Mouse (Mus musculus) left cerebral cortex, adult 9 months (tissue): ENCODE measurements around the gene Aff4.

Experiments
- DNase-seq, 2 experiments: peaks; one replicate each; pipeline ENCODE4 v3.0.0; 2022; ENCODE audit warnings: low spot score in 2 of 2

The Aff4 gene

DNA sequence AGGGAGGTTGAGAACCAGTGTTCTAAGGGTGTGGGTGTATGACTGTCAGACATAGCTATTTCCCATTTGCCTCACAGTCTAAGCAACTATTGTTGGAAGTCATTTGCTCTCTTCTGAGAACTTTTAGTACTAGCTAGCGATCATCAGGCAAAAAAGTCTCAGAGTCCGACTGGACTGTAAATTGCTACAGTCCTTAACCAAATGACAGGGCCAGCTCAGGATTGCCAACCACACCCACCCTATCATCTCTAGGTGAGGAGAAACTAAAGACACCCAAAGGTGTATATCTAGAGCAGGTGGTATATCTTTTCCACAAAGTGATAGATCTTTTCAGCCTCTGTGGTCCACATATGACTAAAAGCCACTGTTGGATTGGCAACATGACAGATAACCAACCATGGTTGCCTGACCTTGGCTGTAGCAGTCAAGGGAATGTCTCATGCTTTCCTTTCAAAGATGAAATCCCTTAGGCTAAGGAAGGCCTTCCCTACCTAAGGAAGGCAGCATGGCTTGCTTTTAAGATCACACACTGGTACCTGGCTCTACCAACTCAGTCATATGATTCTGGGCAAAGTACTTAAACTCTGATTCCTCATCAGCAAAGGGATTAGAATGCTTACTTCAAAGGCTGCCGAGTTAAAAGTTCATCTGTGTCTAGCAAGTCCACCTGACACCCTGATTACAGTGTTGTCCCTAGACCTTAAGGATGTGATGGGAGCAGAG lies 77.5 kb downstream of the Aff4 start:
- DNase-seq = no peak

DNA sequence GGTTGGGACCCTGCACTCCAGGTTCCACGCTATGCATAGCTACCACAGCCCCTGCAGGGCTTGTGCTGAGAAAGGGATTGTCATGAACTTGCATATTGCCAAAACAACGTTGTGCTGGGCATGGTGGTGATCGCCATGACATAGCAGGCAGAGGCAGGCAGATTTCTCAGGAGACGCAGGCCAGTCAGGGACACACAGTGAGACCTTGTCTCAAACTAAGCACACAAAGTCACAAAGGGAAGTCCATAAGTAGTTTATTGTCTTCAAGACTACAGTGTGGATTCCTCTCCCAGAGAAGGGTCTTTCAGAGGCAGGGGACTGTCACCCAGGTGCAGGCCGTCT lies 78.1 kb downstream of the Aff4 start:
- no peak for DNase-seq

DNA sequence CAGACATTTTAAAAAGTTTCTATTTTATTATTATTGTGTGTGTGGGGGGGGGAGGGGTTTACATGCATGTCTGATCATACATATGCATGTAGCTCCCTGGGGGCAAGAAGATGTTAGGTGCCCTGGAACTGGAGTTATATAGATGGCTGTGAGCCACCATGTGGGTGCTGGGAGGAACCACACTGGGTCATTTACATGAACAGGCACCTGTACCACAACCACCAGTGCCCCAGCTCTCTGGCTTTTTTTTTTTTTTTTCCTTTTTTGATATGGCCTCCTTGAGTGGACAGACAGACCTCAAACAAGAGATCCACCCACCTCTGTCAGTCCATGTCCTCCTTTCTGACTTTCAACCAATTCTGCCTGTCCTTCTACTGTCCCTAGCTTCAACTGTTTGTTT lies 78.5 kb downstream of the Aff4 start:
- no peak for DNase-seq

DNA sequence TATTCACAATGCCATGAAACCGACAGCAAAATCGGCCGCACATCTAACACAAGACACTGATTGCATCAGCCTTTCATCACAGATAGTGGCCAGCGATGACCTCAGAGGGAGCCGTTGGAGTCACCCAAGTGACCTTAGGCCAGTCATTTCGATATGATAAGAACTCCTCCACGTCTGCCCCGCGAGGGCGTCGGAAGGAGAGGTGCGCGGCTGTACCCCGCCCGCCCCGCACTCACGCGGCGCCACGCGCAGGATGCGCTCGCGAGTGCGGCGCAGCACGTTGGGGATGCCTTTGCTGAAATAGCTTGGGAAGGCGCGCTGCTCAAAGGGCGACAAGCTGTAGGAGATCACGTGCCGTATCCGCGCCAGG lies 79.7 kb downstream of the Aff4 start:
- DNase-seq = no peak

DNA sequence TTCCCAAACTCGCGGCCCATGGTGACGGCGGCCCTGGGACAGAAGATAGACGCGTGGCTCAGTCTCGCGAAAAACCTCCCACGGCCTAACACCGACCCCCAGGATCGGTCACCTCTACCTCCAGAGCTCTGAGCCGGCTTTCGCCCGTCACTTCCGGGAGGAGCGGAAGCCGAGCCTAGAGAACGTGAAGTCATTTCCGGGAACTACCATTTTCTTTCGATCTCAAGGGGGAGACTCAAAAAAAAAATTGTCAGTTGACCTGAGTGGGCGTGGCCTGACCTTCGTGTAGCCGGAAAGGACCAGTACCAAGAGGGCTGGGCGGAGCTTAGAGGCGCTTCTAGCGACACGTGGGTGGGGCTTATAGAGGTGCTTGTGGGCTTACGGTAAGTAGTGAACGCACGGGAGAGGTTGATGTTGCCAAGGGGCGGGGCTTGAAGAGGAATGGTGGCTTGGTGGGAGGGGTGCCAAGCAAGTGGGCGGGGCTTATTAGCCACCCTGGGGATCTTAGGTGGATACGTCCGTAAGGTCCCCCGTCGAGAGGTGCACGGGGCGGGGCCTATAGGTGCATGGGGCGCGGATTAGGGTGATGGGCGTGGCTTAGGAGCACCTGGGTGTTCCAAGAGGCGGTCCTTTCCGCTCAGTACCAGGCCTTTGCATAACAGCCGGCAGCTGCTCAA lies 80.2 kb downstream of the Aff4 start, which contains the start of the genes Uqcrq and Gdf9:
Gene Uqcrq, minus strand, starts transcription at position 162 of the 677 bp plus-strand sequence.
Gene Gdf9, plus strand, starts transcription at position 354 of the 677 bp plus-strand sequence.
- DNase-seq = peak; percentile 100

DNA sequence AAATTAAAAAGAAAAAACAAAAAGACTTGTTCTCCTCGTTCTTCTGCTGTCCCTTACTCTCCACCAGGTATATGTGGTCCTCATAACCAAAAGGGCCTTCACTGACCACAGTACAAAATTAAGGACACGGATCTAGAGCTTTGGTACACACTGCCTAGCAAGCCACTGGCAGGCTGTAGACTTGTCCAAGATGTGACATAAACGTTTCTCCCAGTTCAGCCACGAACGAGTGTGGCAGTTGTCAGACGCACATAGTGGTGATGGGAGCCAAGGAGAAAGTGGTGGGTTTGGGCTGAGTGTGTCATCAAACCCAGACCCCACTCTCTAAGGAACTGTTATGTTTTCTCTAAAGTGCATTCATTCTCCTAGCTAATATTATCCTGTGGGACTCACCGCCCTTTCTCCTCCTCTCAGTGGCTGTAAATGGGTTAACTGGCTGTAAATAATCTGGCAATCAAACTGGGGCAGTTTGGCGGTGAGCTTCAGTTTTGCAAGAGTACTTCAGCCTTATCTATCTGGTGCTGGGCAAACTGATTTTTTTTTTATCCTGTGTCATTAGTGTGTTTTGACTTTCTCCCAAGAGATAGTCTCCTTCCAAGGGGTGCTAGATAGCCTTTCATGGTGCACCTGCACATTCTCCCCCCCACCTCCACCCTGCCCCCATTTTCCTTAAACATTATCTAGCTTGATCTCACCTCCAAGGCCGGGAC lies 80.9 kb downstream of the Aff4 start:
- no peak for DNase-seq

DNA sequence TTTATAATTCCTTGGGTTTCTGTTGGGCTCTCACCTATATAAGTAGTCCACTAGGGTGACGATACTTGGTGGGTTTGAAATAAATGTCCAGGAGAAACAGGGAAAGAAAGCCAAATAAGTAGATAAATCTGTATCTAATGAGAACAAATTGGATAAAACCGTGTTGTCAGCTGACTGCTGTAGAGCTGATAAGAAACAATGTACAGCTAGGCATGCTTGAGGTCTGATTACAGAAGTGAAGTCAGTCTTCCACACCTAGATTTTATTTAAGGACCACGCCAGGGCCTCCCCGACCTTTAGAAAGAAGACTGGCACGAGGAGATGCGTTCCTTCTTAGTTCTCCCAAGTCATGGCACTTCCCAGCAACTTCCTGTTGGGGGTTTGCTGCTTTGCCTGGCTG lies 82.4 kb downstream of the Aff4 start:
- no peak for DNase-seq

DNA sequence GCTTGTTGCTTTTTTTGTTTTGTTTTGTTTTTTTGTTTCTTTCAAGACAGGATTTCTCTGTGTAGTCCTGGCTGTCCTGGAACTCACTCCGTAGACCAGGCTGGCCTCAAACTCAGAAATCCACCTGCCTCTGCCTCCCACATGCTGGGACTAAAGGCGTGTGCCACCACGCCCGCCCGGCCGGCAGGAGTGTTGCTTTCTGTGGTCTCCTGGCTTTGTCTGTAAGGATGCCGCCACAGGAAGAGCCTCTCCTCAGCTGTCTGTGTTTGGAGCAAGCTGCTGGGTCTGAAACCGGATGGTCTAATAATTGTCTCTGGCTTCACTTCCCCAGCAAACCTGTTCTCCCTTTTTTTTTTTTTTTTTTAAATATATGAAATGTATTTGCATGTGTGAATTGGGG lies 84.9 kb downstream of the Aff4 start:
- DNase-seq = no peak

DNA sequence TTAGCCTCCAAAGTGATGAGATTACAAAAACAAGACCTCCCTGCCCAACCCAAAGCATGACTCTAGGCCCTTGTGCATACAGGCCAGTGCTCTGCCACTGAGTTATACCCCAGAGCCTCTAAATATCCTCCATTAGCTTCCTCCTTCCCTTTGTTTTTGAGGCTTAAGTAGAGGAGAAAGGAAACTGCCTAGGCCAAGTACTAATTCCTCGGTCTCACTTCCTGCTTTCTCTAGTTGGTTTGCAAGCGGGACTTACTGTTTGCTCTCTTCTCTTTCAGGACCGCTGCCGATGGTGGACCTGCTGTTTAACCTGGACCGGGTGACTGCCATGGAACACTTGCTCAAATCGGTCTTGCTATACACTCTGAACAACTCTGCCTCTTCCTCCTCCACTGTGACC lies 85.7 kb downstream of the Aff4 start:
- no peak for DNase-seq

DNA sequence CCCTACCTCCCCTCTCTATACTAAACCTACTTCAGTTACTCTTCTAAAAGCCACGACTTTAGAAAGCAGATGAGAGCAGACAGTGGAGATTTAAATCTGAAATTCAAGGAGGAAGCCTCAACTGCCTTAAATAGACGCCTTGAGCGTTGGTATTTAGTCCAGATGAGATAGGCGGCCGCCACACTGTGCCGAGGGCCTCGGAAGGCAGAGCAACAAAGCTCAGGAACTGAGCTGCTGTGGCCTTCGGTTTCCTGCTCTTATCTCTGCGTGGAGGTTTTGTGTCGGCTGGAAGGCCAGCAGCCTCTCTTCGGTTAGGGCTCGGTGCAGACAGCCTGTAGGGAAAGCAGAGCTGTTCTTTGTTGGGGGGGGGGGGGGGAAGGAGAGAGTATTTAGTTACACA lies 91.3 kb downstream of the Aff4 start:
- DNase-seq = no peak

DNA sequence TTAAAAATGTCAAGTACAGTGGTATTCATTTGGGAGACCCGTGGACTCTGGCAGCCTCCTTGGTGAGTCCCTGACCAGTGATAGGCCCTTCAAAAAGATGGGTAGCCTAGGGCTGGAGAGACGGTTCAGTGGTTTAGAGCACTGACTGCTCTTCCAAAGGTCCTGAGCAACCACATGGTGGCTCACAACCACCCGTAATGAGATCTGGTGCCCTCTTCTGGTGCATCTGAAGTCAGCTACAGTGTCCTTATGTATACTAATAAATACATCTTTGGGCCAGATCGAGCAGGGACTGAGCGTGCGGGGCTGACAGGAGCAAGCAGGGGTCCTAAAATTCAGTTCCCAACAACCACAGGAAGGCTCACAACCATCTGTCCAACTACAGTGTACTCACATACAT lies 93.2 kb downstream of the Aff4 start:
- DNase-seq = peak in 1 of 2 experiments; percentile 44

DNA sequence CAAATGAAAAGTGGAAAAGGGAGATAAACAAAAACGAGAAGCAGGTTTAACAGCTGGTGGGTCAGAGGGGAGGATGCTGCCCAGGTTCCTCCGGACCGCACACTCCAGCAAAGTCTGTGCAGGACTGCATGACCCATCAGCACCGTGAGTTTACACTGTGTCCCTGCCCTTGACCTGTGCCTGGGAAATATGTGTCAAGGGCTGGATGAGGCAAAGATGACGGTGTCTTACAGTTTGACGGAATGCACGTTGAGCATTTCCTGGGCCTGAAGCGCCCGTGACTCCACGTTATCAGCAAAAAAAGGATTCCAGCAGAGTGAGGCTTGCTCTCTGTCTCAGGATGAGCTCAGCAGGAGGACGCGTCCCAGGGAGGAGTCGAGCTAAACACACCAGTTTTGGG lies 94.9 kb downstream of the Aff4 start:
- no peak for DNase-seq

DNA sequence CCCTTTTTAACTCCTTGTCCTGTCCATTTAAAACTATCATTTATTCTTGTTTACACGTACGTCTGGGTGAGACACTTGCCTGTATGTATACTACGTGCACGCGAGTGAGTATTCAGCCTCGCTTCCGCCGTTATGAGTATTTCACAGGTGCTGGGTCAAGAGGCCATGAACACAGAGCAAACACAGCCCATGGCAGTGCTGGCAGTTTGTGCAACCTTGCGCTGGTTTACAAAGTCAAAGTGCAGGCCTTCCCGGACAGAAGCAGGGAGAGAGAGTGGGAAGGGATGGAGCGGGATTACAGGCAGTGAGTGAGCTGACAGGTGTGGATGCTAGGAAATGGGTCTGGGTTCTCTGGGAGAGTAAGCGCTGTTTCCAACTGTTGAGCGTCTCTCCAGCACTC lies 95.5 kb downstream of the Aff4 start:
- DNase-seq = no peak

DNA sequence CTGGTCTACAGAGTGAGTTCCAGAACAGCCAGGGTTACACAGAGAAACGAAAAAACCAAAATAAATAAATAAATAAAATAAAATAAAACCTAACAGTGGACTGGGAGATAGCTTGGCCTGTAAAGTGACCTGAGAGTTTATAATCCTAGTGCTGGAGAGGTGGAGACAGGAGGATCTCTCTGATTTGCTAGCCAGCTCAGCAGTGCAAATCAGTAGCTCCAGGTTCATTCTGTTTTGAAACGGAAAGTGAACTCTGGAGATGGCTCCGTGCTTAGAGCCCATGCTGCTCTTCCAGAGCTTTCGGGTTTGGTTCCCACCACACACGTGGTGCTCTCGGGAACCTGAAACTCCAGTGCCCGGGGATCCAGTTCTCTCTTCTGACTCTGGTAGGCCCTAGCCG lies 97.4 kb downstream of the Aff4 start:
- no peak for DNase-seq

DNA sequence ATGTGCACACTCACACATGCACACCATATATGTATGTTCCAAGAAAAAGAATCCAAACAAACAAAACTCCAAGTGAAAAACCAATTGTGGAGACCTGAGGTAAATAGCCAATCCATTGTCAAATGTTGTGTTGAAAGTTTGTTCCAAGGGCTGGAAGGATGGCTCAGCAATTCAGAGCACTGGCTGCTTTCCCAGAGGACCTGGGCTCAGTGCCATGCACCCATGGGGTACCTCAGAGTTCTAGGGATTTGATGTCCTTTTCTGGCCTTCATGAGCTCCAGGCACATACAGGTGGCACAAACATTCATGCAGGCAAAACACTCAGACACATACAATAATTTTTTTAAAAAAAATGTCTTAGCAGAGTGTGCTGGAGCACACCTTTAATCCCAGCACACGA lies 97.9 kb downstream of the Aff4 start:
- no peak for DNase-seq

DNA sequence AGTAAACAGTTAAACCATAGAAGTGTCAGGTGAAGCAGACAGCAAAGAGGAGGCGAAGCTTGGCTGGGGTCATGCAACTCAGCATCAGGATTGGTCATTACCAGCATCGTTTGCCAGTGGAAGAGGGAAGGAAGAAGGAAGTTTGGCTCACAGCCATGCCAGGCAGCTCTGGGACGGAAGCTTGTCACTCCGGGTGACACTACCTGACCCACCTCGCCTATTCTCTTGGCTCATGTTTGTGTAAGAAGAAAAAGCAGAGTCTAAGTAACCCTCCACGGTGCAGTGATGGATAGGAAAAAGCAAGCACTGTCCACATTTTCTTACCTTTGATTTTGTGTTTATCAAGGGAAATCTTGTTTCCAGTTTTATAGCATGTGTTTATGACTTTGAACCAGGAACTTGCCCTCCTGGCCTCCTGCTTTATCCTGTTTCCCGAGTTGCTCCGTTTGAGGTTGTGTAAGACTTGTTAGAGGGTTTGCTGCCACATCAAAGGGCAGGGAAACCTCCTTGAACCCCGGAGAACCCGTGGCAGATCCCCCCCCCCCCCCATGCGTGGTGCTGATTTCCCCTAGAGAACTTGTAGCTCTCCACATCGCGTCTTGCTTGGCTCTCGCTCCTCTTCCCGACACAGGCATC lies 99.6 kb downstream of the Aff4 start:
- no peak for DNase-seq

DNA sequence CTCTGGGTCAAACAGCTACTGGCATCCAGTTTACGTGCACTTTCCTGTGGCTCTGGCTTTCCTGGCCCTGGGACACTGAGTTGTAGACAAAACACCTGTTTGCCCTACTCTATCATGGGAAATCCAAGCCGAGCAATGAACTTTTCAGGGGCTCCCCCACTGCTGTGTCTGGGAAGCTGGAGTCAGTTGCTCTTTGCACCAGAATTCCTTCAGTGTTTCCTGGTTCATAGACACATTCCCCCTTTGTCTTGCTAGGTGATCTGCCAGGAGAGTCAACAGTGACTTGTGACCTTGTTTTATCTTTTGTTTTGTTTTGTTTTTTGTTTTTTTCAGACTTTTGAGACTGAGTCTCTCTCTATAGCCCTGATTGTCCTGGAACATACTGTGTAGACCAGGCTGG lies 100.7 kb downstream of the Aff4 start:
- DNase-seq = no peak

DNA sequence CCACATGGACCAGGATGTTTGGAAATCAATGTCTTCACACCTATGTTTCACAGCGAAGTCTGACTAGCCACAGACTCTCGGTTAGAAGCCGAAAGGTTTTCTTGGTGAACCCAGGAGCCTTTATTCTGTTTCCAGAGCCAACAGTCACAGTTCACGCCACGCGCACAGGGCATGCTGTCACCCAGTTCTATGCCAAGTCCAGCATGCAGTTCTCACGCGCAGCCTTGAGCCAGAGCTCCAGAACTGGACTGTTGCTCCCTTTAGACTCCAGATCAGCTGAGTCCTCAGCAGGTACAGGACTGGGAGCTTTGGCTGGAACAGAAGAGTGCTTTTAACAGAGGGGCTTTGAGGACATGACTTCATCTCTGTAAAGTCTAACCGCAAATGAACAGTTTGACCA lies 101.8 kb downstream of the Aff4 start:
- no peak for DNase-seq

DNA sequence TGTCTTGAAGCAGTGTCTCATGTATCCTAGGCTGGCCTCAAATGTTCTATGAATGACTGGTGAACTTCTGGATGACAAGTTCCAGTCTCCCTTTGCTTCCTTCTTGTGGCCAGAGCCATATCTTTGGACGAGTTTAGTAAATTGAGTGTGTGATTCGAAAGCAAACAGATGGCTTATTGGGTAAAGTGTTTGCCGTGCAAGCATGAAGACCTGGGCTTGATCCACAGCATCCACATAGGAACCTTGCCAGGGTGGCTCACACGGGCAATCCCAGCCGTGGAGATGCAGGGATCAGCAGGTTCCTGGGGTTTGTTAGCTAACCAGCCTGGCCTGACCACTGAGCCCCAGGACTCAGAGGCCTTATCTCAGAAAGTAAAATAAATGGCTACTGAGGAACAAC lies 102.4 kb downstream of the Aff4 start:
- DNase-seq = no peak

DNA sequence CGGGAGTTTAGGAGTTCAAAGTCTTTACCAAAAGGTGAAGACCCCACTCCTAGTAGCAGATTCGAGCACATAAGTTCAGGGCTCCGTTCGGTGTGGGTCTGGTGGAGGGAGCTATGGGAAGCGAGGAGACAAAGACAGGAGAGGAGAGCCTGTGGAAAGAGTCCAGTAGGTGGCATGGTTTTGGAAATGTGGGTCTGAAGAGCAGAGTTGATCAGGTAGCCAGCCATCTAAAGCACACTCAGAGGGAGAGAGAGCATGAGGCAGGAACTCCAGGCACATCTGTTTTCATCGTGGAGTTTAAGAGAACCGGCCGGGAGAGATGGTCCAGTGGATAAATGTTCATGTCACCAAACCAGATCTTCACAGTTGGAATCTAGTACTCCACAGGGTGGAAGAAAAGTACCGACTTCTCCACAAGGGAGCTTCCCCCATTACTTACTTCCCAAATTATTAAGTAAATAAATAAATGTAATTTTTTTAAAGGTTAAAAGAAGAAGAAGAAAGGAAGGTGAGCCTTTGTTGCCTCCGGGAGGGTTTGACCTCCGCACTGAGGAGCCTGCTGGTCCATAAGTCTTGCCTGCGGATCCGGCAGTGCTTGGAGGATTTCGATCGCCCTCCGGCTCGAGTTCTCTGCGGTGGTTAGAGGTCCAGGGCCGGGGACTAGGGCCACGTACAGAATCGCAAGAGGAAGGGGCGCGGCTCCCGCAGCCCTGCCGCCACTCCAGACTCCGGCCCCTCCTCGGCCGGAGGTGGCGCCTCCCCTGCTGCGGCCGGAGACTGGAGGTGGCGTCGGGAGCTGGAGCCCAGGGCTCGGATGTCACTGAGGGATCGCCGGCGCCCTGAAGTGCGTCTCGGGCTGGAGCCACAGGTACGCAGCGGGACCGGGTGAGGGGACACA lies 106.1 kb downstream of the Aff4 start, which contains the start of the genes Gm10447 and Shroom1:
Gene Gm10447, minus strand, starts transcription at position 637 of the 898 bp plus-strand sequence.
Gene Shroom1, plus strand, starts transcription at position 732 of the 898 bp plus-strand sequence.
- DNase-seq = peak in 1 of 2 experiments; percentile 55

DNA sequence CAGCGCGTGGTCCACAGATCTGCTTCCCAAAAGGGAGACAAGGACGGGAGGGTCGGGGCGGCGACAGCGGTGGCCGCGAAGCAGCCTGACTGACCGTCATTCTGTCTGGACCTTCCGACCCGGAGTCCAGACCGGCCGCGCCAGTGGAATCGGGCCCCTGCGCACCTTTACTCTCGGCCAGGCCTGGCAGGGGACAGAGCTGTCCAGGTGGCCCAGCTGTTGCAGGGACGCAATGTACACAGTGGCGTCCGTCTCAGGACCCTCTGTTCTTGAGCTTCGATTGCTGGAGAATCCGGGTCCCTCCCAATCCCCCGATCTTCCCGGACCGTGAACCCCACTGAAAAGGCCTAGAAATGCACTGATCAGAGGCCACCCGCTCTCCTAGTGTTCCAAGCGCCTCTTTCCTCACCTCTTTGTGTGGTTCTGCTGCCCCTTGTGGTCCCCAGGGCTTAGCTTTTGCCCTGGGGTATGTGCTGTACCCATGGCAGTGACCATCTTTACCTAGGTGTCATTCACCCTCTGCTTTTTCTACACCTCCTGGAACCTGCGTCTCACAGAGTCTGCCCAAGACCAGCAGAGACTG lies 106.8 kb downstream of the Aff4 start:
- DNase-seq = no peak
